Mouse (Mus musculus): ENCODE measurements around the gene Gsdma. TPM values are rescaled to one million over a fixed set of nuclear protein-coding genes. Genes with fewer than 3 reads are reported as not detected.
"Not testable (repeated sequence)": the region's sequence is repeated elsewhere in the genome, so short reads cannot be mapped to it uniquely, and the experiment has no call there.

Gene Gsdma
- polyA plus RNA-seq (2012) = 0.03 TPM in 1 of 2 replicates, not detected in the other

DNA sequence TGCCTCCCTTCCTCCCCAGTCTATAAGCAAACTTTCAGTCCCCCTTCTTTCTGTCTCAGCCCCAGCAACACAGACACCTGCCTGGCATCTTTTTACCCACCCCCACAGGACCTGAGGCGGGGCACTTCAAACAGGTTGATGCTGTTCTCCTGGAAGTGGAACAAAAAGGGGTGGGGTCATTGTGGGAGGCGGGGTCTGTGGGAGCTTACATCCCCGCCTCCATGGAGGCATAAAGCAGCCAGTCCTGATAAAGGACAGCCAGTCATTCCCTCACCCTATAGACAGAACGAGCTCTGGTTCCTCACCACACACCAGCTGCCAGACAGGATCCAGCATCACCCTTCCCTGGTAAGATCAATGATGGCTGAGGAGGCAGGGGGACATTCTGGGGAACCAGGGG lies at the start of gene Gsdma:
Gene Gsdma, plus strand, starts transcription at position 261 of the 400 bp plus-strand sequence.
- Histone ChIP-seq H3K4me1 (ENCODE audit: control insufficient read depth) (peaks cover 5% of the 10 kb centered on the region; the same call in 1 of the 2 replicates), H3K4me3 (replicated peaks) (no peak within 1 kb of the TSS), H3K36me3 (ENCODE audit: control insufficient read depth) (no peaks in the 10 kb centered on the region), H3K9me3 (ENCODE audit: control insufficient read depth, low read length) (no peaks in the 10 kb centered on the region), H3K27me3 (ENCODE audit: control insufficient read depth) (peaks cover 49% of the 10 kb centered on the region)
- TF ChIP-seq GATA1 (IDR thresholded peaks at IDR 0.05; ENCODE audit: low read length) (no peak), TAL1 (IDR thresholded peaks at IDR 0.05; ENCODE audit: low read length) (no peak)

DNA sequence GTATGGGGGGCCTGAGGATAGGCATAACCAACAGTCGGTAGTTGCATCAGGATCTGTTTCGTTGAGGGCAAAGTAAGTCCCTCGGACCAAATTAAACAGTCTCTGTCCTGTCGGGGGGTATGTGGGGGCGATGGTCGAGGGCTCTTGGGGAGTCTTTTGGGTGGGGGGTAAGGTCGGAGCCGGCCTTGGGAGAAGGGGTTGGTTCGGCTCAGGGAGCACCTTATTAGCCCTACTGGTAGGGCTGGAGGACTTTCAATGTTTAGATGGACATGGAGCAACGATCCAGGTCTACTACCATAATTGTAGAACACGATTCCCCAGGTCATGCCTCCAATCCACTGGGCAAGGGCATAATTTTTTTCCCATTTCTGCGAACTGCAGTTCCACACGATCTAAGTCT lies 43.4 kb upstream of the Gsdma start:
- TF ChIP-seq TAL1 (IDR thresholded peaks at IDR 0.05; ENCODE audit: low read length) (no peak), GATA1 (IDR thresholded peaks at IDR 0.05; ENCODE audit: low read length) (no peak)
- no peak overlapping the region for H3K4me3 ChIP-seq (replicated peaks)
- H3K27me3 ChIP-seq (ENCODE audit: control insufficient read depth) = peaks cover 2% of the 10 kb centered on the region; the same call in 1 of the 2 replicates
- H3K9me3 ChIP-seq (ENCODE audit: control insufficient read depth, low read length) = peaks cover 29% of the 10 kb centered on the region
- no peaks in the 10 kb centered on the region for H3K4me1 ChIP-seq (ENCODE audit: control insufficient read depth)
- H3K36me3 ChIP-seq (ENCODE audit: control insufficient read depth) = no peaks in the 10 kb centered on the region

DNA sequence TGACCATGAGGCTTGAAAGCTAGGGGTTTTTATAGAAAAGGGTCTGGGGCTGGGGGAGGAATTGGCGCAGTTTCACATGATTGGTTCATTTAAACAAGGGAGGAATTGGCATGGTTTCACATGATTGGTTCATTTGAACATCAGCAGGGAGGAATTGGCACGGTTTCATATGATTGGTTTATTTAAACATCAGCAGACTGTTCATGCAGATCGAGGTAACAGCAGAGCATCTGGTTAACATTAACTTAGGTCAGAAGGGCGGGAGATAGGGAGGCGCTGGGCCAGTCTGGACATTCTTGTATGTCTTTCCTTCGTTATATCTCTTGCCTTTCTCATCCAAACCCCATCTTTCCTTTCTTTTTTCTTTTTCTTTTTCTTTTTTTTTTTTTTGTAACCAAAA lies 40.2 kb upstream of the Gsdma start:
- not testable (repeated sequence) for H3K27me3 ChIP-seq (ENCODE audit: control insufficient read depth); H3K4me1 ChIP-seq (ENCODE audit: control insufficient read depth); H3K4me3 ChIP-seq (replicated peaks); H3K36me3 ChIP-seq (ENCODE audit: control insufficient read depth)
- peaks cover 29% of the 10 kb centered on the region for H3K9me3 ChIP-seq (ENCODE audit: control insufficient read depth, low read length)

DNA sequence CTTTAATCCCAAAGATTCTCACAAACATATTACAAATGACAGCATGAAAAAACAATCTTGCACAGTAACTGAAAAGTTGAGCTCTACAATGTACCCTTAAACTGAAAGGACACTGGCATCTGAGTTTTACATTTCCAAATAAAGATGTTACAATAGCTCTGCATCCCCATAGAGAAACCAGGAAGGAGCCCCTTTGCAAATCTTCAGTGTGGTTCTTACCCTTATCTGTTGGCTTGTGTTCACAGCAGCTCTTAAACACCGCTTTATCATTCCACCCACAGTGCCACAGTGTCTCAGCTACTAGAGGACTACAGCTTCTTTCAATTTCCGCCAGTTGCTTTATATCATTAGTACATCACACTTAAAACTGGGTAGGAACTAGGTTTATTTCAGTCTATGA lies 39.8 kb upstream of the Gsdma start:
- H3K4me3 ChIP-seq (replicated peaks); H3K4me1 ChIP-seq (ENCODE audit: control insufficient read depth); H3K27me3 ChIP-seq (ENCODE audit: control insufficient read depth); H3K36me3 ChIP-seq (ENCODE audit: control insufficient read depth): not testable (repeated sequence)
- peaks cover 29% of the 10 kb centered on the region for H3K9me3 ChIP-seq (ENCODE audit: control insufficient read depth, low read length)

DNA sequence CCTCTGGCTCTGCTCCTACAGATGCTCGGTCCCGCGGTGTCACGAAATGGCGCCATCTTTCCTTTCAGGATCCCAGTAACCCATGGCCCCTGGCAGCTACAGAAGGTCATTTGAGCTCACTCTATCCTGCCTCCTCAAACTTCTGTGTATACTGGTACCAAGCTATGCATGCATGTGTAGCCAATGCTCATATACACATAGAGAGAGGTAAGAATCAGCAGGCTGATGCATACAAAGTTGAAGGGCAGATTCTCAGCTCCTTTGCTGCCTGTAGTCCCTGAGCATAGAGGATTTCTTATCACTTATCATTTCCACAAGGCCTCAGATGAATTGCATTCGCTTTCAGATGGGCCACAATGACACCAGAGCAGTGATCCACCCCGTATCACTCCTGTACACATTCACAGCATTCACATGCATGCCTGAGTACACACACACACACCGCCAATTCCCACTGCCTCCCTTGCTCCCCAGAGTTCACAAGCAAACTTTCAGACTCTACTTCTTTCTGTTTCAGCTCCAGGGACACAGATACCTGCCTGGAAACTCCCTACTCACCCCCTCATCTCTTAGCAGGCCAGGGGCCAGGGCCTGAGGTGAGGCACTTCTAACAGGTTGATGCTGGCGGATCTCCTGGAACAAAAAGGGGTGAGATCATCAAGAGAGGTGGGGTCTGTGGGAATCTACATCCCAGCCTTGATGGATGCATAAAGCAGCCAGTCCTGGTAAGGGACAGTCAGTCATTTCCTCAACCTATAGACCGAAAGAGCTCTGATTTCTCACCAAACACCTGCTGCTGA lies 38.3 kb upstream of the Gsdma start, which contains the start of the genes Gm12355 and Gsdma3:
Gene Gm12355, minus strand, starts transcription at position 51 of the 800 bp plus-strand sequence.
Gene Gsdma3, plus strand, starts transcription at position 750 of the 800 bp plus-strand sequence.
- no peak for TF ChIP-seq TAL1 (IDR thresholded peaks at IDR 0.05; ENCODE audit: low read length)
- TF ChIP-seq GATA1 (IDR thresholded peaks at IDR 0.05; ENCODE audit: low read length) = no peak
- Histone ChIP-seq H3K4me3 (replicated peaks) (no peak within 1 kb of the TSS), H3K4me1 (ENCODE audit: control insufficient read depth) (no peaks in the 10 kb centered on the region), H3K9me3 (ENCODE audit: control insufficient read depth, low read length) (peaks cover 23% of the 10 kb centered on the region), H3K36me3 (ENCODE audit: control insufficient read depth) (no peaks in the 10 kb centered on the region), H3K27me3 (ENCODE audit: control insufficient read depth) (peaks cover 2% of the 10 kb centered on the region; the same call in 1 of the 2 replicates)

DNA sequence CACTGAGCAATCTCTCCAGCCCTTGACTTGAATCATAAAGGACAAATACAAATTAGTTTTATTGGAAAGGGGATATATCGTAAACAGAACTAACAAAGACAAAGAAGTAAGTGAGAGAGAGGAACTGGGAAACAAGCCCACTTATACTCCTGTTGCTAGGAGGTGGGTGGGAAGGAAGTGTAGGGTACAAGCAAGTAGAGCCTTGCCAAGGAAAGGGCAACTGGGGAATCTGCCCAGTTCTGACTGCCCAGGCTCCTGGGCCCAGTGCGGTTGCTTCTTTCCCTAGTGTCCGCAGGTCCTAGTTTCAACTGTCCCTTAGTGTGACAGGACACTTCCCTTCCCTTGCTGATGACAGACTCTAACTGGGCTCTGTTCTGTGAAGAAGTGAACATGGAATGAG lies 35.4 kb upstream of the Gsdma start:
- Histone ChIP-seq H3K9me3 (ENCODE audit: control insufficient read depth, low read length) (peaks cover 7% of the 10 kb centered on the region), H3K36me3 (ENCODE audit: control insufficient read depth) (no peaks in the 10 kb centered on the region), H3K4me3 (replicated peaks) (no peak overlapping the region), H3K27me3 (ENCODE audit: control insufficient read depth) (peaks cover 4% of the 10 kb centered on the region; the same call in 1 of the 2 replicates), H3K4me1 (ENCODE audit: control insufficient read depth) (no peaks in the 10 kb centered on the region)
- no peak for TF ChIP-seq TAL1 (IDR thresholded peaks at IDR 0.05; ENCODE audit: low read length)
- no peak for TF ChIP-seq GATA1 (IDR thresholded peaks at IDR 0.05; ENCODE audit: low read length)

DNA sequence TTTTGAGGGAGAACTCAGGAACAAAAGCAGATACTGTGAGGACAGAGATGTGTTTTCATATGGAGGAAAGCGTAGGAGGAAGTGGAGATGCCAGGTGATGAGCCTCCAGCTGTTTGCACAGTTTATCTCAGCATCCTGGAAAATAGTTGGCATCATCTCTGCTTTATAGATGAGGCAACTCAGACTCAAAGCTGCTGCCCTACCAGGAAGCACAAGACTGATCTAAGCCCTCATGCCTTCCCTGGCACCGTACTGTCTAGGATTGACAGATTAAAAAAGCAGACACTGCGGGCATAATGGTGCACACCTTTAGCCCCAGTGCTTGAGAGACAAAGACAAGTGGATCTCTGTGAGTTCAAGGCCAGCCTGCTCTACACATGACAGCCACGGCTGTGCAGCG lies 33.5 kb upstream of the Gsdma start:
- Histone ChIP-seq H3K4me3 (replicated peaks) (no peak overlapping the region), H3K9me3 (ENCODE audit: control insufficient read depth, low read length) (no peaks in the 10 kb centered on the region), H3K27me3 (ENCODE audit: control insufficient read depth) (peaks cover 4% of the 10 kb centered on the region; the same call in 1 of the 2 replicates), H3K4me1 (ENCODE audit: control insufficient read depth) (no peaks in the 10 kb centered on the region; the same call in 1 of the 2 replicates), H3K36me3 (ENCODE audit: control insufficient read depth) (no peaks in the 10 kb centered on the region)
- no peak for TF ChIP-seq GATA1 (IDR thresholded peaks at IDR 0.05; ENCODE audit: low read length)
- no peak for TF ChIP-seq TAL1 (IDR thresholded peaks at IDR 0.05; ENCODE audit: low read length)

DNA sequence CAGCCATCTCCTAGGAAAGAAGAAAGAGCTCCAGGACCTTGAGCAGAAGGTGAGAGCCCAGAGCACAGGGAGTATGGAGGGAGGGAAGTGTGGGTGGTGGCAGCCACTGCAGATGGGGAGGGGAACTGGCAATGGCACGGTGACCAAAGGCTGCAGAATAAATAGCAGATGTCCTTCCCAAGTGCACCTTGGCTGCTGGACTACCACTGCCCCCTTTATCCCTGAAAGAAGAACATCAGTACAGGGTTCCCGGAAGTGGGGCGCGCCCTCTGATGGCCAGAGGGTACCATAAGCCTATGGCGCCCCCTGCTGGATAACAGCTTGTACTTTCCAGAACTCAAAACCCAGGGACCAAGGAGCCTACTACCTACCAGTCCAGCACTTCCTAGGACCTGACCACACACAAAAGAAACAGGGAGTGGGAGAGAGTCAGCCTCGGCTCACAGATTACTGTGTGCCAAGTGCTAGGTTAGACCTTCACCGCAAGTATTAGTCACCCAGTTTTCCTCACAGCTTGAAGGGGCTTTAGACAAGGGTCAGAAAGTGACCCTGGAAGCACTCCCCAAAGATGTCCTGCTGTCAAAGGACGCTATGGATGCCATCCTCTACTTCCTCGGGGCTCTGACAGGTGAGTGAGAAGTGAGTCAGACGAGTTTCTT lies 28.7 kb upstream of the Gsdma start:
- H3K4me1 ChIP-seq (ENCODE audit: control insufficient read depth); H3K4me3 ChIP-seq (replicated peaks); H3K9me3 ChIP-seq (ENCODE audit: control insufficient read depth, low read length); H3K27me3 ChIP-seq (ENCODE audit: control insufficient read depth); H3K36me3 ChIP-seq (ENCODE audit: control insufficient read depth): not testable (repeated sequence)

DNA sequence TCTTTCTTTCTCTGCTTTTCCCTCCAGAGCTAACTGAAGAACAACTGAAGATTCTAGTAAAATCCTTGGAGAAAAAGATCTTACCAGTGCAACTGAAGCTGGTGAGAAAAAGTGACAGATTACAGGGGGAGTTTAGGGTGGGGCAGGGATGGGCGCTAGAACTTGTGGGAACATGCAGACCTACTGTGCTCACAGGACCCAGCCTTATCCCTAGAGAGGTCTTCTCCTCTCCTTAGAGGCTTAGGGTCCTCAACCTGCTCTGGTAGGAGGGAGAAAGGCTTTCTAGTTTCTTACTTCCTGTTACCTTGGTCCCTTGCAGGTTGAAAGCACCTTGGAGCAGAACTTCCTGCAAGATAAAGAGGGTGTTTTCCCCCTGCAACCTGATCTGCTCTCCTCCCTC lies 26.6 kb upstream of the Gsdma start:
- TF ChIP-seq GATA1 (IDR thresholded peaks at IDR 0.05; ENCODE audit: low read length) (no peak), TAL1 (IDR thresholded peaks at IDR 0.05; ENCODE audit: low read length) (no peak)
- no peaks in the 10 kb centered on the region for H3K36me3 ChIP-seq (ENCODE audit: control insufficient read depth)
- no peaks in the 10 kb centered on the region; the same call in 1 of the 2 replicates for H3K4me1 ChIP-seq (ENCODE audit: control insufficient read depth)
- H3K27me3 ChIP-seq (ENCODE audit: control insufficient read depth) = peaks cover 4% of the 10 kb centered on the region
- H3K9me3 ChIP-seq (ENCODE audit: control insufficient read depth, low read length) = no peaks in the 10 kb centered on the region; the same call in 1 of the 2 replicates
- no peak overlapping the region for H3K4me3 ChIP-seq (replicated peaks)

Measured in erythroblast, embryonic 14.5 days (primary cell).